Mouse (Mus musculus): ENCODE data around the gene Fen1.

- TF ChIP-seq CTCF (IDR thresholded peaks at IDR 0.05; ENCODE audit: insufficient read depth, low read length) (no peak), POLR2A (IDR thresholded peaks at IDR 0.05; ENCODE audit: borderline replicate concordance, extremely low read depth, low read depth, low read length) (no peak)
Observed at GRCm38 (mm10) chr19:10194337-10194736, 9.6 kb downstream of the Fen1 start.

Data from lung, adult 2 months (tissue).